Mouse (Mus musculus) embryonic fibroblast, embryonic 13.5 days (primary cell): ENCODE measurements around the gene Ap3m1. TPM values are rescaled to one million over a fixed set of nuclear protein-coding genes. Genes with fewer than 3 reads are reported as not detected.
"Not testable (repeated sequence)": the region's sequence is repeated elsewhere in the genome, so short reads cannot be mapped to it uniquely, and the experiment has no call there.

Experiments
- H3K27ac ChIP-seq: 2 replicates; pipeline ENCODE4 v1.5.1; 2012; ENCODE audit warnings: low read length, control low read depth, inconsistent platforms; ENCODE audit not compliant: insufficient read depth
- H3K4me1 ChIP-seq: 2 replicates; pipeline ENCODE4 v1.6.1; 2011; ENCODE audit warnings: low read length; ENCODE audit not compliant: control insufficient read depth, insufficient read depth
- H3K4me3 ChIP-seq: 2 replicates; pipeline ENCODE4 v1.5.1; 2011; ENCODE audit warnings: mild to moderate bottlenecking, control low read depth, low read length; ENCODE audit not compliant: insufficient read depth
- CTCF ChIP-seq: IDR thresholded peaks from 2 replicates; pipeline ENCODE4 v1.5.1; 2011; ENCODE audit warnings: mild to moderate bottlenecking, control low read depth, low read length, moderate library complexity, borderline replicate concordance; ENCODE audit not compliant: insufficient read depth
- POLR2A ChIP-seq: IDR thresholded peaks from 2 replicates; pipeline ENCODE4 v1.6.1; 2011; ENCODE audit warnings: low read depth, mild to moderate bottlenecking, control low read depth, low read length, moderate library complexity
- polyA plus RNA-seq: library from polyadenylated mRNA; stranded (reverse); fragments of >200 nt; gene quantifications from 2 replicates; pipeline ENCODE4 v1.2.4, GENCODE M21; 2011; ENCODE audit warnings: low read depth; ENCODE audit not compliant: missing spikeins, insufficient read length

Ap3m1 gene
- 99.0 and 102 TPM in 2 replicates for polyA plus RNA-seq

DNA sequence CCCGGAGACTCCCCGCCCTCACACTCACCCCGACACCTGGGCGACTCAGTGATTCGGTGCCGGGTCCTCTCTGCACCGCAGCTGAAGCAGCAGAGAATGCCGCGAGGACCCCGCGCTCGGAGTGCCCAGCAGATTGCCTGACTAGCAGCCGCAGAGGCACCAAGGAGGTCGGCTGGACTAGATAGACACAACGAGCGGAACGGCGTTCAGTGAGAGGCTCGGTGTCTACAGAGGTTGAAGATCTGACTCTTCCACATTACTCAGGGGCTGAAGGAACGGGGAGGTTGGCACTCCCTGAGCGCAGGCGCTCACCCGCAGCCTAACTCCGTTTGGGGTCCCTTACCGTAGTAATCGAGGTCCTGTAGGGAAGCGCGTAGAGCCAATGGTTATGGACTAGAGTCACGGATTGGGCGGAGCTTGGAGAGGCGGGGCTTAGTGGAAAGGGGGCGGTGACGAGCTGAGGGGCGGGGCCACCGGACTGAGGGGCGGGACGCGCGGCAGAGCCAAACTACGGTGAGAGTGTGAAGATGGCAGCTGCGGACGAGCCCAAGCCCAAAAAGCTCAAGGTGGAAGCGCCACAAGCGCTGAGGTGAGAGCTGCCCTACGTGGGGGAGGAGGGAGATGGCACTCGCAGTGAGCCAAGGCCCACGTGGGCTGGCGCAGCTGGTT is at the start of gene Ap3m1, which contains the start of gene Adk:
Gene Ap3m1 (minus strand): TSS at position 397 of the 669 bp plus-strand sequence.
Gene Adk (plus strand): TSS at position 463 of the 669 bp plus-strand sequence.
- TF ChIP-seq CTCF (no peak), POLR2A (peak; percentile 65)
- 0 out of 2 replicates have a peak, but pooled peaks cover 2% of the 10 kb centered on the region for H3K4me1 ChIP-seq
- peak within 1 kb of the TSS; percentile 86 for H3K27ac ChIP-seq
- peak within 1 kb of the TSS; percentile 99 for H3K4me3 ChIP-seq

- Histone ChIP-seq H3K4me1 (peaks cover 5% of the 10 kb centered on the region; the same call in 1 of the 2 replicates), H3K4me3 (no peak overlapping the region), H3K27ac (peak overlapping the region; percentile 97)
- no peak for TF ChIP-seq CTCF
- TF ChIP-seq POLR2A = no peak
These were observed 49.3 kb upstream of the Ap3m1 start for GRCm38 (mm10) chr14:21101562-21101961.

DNA sequence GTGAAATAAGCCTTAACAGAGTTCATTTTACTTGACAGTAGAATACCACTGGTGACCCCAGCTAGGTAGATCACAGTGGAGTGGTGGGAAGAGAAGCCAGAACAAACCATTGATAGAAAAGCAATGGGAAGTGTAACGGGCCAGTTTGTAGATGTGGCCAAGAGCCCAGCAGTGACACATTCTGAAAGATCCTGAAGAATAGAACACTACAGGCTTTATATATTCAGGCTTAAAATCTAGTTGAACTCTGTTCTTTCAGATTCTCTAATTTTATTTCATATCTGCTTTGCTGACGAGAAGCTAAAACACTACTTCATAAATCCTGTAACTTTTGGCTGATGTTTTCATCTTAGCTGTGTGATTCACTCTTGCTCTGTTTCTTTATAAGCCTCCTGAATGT is 48.6 kb upstream of the Ap3m1 start:
- TF ChIP-seq CTCF (no peak), POLR2A (no peak)
- Histone ChIP-seq H3K4me3 (no peak overlapping the region), H3K27ac (peak overlapping the region; percentile 97), H3K4me1 (peaks cover 5% of the 10 kb centered on the region; the same call in 1 of the 2 replicates)

- Histone ChIP-seq H3K4me3 (no peak overlapping the region), H3K4me1 (peaks cover 5% of the 10 kb centered on the region; the same call in 1 of the 2 replicates), H3K27ac (peak overlapping the region; percentile 97)
- TF ChIP-seq CTCF = no peak
- TF ChIP-seq POLR2A = no peak
These were observed 47.1 kb upstream of the Ap3m1 start for GRCm38 (mm10) chr14:21099371-21099770.

- no peak overlapping the region for H3K4me3 ChIP-seq
- H3K27ac ChIP-seq = no peak overlapping the region
- H3K4me1 ChIP-seq = peaks cover 5% of the 10 kb centered on the region; the same call in 1 of the 2 replicates
- TF ChIP-seq POLR2A (no peak), CTCF (no peak)
These were observed 44.4 kb upstream of the Ap3m1 start for GRCm38 (mm10) chr14:21096689-21097088.

- Histone ChIP-seq H3K4me1 (peaks cover 5% of the 10 kb centered on the region; the same call in 1 of the 2 replicates), H3K27ac (no peak overlapping the region), H3K4me3 (no peak overlapping the region)
- TF ChIP-seq POLR2A (no peak), CTCF (no peak)
These were observed 44.0 kb upstream of the Ap3m1 start for GRCm38 (mm10) chr14:21096279-21096678.

GRCm38 (mm10) chr14:21094161-21094560 is 41.9 kb upstream of the Ap3m1 start:
- H3K27ac ChIP-seq = not testable (repeated sequence)

DNA sequence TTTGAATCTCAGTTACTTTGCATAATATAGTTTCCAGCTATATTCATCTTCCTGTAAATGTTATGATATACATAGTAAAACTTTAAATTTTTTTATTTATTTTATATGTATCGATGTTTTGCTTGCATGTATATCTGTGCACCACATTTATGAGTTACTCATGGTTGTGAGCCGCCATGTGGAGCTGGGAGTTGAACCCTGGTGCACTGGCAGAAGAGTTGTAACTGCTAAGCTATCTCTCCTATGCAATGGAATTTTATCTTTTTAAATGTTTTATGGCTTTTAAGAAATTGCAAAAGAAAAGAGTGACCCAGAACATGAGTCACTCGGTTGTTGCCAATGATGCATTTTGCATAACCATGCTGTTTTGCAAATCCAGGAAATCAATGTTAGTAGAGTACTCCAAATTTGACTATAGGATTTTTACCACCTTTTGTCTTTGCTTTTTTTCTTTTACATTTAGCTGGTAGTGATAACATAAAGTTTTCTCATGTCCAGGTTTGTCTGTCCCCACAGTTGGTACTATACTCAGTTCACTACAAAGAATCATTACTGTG is 38.7 kb upstream of the Ap3m1 start:
- Histone ChIP-seq H3K27ac (no peak overlapping the region), H3K4me1 (peaks cover 18% of the 10 kb centered on the region), H3K4me3 (no peak overlapping the region)
- TF ChIP-seq CTCF = no peak
- TF ChIP-seq POLR2A = no peak

More at GRCm38 (mm10) chr14:21094161-21094560, 41.9 kb upstream of the Ap3m1 start:
- H3K4me3 ChIP-seq, H3K4me1 ChIP-seq: not testable (repeated sequence)

- TF ChIP-seq CTCF = no peak
- no peak for TF ChIP-seq POLR2A
- Histone ChIP-seq H3K27ac (no peak overlapping the region), H3K4me3 (no peak overlapping the region), H3K4me1 (peaks cover 18% of the 10 kb centered on the region)
These were observed 38.1 kb upstream of the Ap3m1 start for GRCm38 (mm10) chr14:21090400-21090799.

- TF ChIP-seq POLR2A = no peak
- TF ChIP-seq CTCF = no peak
- H3K4me3 ChIP-seq = no peak overlapping the region
- peak overlapping the region; percentile 95 for H3K27ac ChIP-seq
- H3K4me1 ChIP-seq = peaks cover 18% of the 10 kb centered on the region
These were observed 36.4 kb upstream of the Ap3m1 start for GRCm38 (mm10) chr14:21088731-21089130.
